Mouse (Mus musculus) G1E (cell line): Measurements from ENCODE around the gene Cpsf7.

Experiments used
- CTCF ChIP-seq: IDR thresholded peaks from 2 replicates; pipeline ENCODE4 v1.5.1; 2012; ENCODE audit warnings: low read depth, low read length, inconsistent platforms, mixed read lengths
- GATA1 ChIP-seq: IDR thresholded peaks from 2 replicates; pipeline ENCODE4 v1.6.1; 2012; ENCODE audit warnings: borderline replicate concordance, low read length, inconsistent platforms, mixed read lengths
- POLR2AphosphoS5 ChIP-seq: IDR thresholded peaks from 2 replicates; pipeline ENCODE4 v1.6.1; 2012; ENCODE audit warnings: low read depth, low read length, inconsistent platforms; ENCODE audit not compliant: insufficient replicate concordance
- TAL1 ChIP-seq: conservative IDR thresholded peaks from 2 replicates; pipeline ENCODE4 v1.6.1; 2012; ENCODE audit warnings: low read depth, low read length, inconsistent platforms, mixed read lengths

- no peak for TF ChIP-seq CTCF
- TF ChIP-seq GATA1, result no peak
- TF ChIP-seq POLR2AphosphoS5, result no peak
- TF ChIP-seq TAL1, result no peak
These were observed 29.4 kb upstream of the Cpsf7 start for GRCm38 (mm10) chr19:10495670-10496069.
